Mouse (Mus musculus) heart, embryonic 12.5 days (tissue): ENCODE measurements around the gene 4931422A03Rik. TPM values are rescaled to one million over a fixed set of nuclear protein-coding genes. Genes with fewer than 3 reads are reported as not detected.
"Not testable (repeated sequence)": the region's sequence is repeated elsewhere in the genome, so short reads cannot be mapped to it uniquely, and the experiment has no call there.

ENCODE experiments used
- ATAC-seq: fragments of 200-750 bp; cut with Nextera tagmentation; 2 replicates; pipeline ENCODE4 v1.8.0; 2017; ENCODE audit warnings: moderate TSS enrichment, moderate library complexity; ENCODE audit not compliant: insufficient number of reproducible peaks, low FRiP score
- H3K27ac ChIP-seq: fragments of 300-500 bp; sonication (generic); 2 replicates; pipeline ENCODE4 v1.5.1; 2016; ENCODE audit warnings: mild to moderate bottlenecking, moderate library complexity; ENCODE audit not compliant: poor library complexity, severe bottlenecking
- H3K27me3 ChIP-seq: fragments of 300-500 bp; sonication (generic); replicated peaks from 2 replicates; pipeline ENCODE4 v1.6.1; 2016; ENCODE audit warnings: mild to moderate bottlenecking, moderate library complexity
- H3K36me3 ChIP-seq: fragments of 300-500 bp; sonication (generic); 2 replicates; pipeline ENCODE4 v1.6.1; 2016; ENCODE audit warnings: mild to moderate bottlenecking, moderate library complexity
- H3K4me1 ChIP-seq: fragments of 300-500 bp; sonication (generic); replicated peaks from 2 replicates; pipeline ENCODE4 v1.6.1; 2016; ENCODE audit warnings: mild to moderate bottlenecking
- H3K4me2 ChIP-seq: fragments of 300-500 bp; sonication (generic); 2 replicates; pipeline ENCODE4 v1.6.1; 2016; ENCODE audit warnings: mild to moderate bottlenecking, moderate library complexity
- H3K4me3 ChIP-seq: fragments of 300-500 bp; sonication (generic); 2 replicates; pipeline ENCODE4 v1.5.1; 2016; ENCODE audit warnings: mild to moderate bottlenecking
- H3K9ac ChIP-seq: fragments of 300-500 bp; sonication (generic); 2 replicates; pipeline ENCODE4 v1.6.1; 2016; ENCODE audit warnings: mild to moderate bottlenecking, moderate library complexity
- H3K9me3 ChIP-seq: fragments of 300-500 bp; sonication (generic); replicated peaks from 2 replicates; pipeline ENCODE4 v1.6.1; 2016; ENCODE audit warnings: mild to moderate bottlenecking, moderate library complexity
- WGBS: fragments of 180-500 bp; shearing (Covaris S2); methylation state at CpG from one replicate; pipeline ENCODE4 v1.1.7; 2016; 5-methylcytosine and 5-hydroxymethylcytosine counted together
- polyA plus RNA-seq: library from polyadenylated mRNA; unstranded; fragments of >200 nt; fragmentation: Nextera tagmentation; extraction: Ambion mirVana; gene quantifications from 2 replicates; pipeline ENCODE4 v1.2.1, GENCODE M21; 2016

The 4931422A03Rik gene
- polyA plus RNA-seq: 1.9 and 2.0 TPM in 2 replicates

- 1% methylated on average over 31 of the region's 32 CpGs for WGBS
- peak; percentile 75 for ATAC-seq
Observed at GRCm38 (mm10) chr2:104028139-104028723, at the start of gene 4931422A03Rik. TSS of gene 4931422A03Rik (minus strand) at chr2:104028361.

GRCm38 (mm10) chr2:104069704-104070185, 41.6 kb upstream of the 4931422A03Rik start, which contains the start of gene Cd59b:
TSS of gene Cd59b (plus strand) at chr2:104069849.
- H3K4me3 ChIP-seq: peak within 1 kb of the TSS; percentile 50
- WGBS: 19% methylated on average over 13 of the region's 13 CpGs
- H3K4me2 ChIP-seq: peak within 1 kb of the TSS; percentile 73
- no peaks in the 10 kb centered on the region for H3K27me3 ChIP-seq
- peak; percentile 92 for ATAC-seq
- peaks cover 4% of the 10 kb centered on the region; the same call in 1 of the 2 replicates for H3K36me3 ChIP-seq
- peaks cover 7% of the 10 kb centered on the region; the same call in 1 of the 2 replicates for H3K9me3 ChIP-seq
- peak within 1 kb of the TSS; percentile 60 for H3K9ac ChIP-seq
- H3K27ac ChIP-seq: peak within 1 kb of the TSS; percentile 54
- 0 out of 2 replicates have a peak, but pooled peaks cover 9% of the 10 kb centered on the region for H3K4me1 ChIP-seq

More at GRCm38 (mm10) chr2:104028139-104028723, at the start of gene 4931422A03Rik:
- Histone ChIP-seq H3K4me2 (peak within 1 kb of the TSS; percentile 82), H3K36me3 (peaks cover 13% of the 10 kb centered on the region), H3K9ac (peak within 1 kb of the TSS; percentile 100), H3K9me3 (no peaks in the 10 kb centered on the region), H3K27ac (peak within 1 kb of the TSS; percentile 55), H3K4me3 (peak within 1 kb of the TSS; percentile 97), H3K27me3 (no peaks in the 10 kb centered on the region), H3K4me1 (peaks cover 18% of the 10 kb centered on the region)

- H3K4me2 ChIP-seq, H3K4me3 ChIP-seq, H3K9me3 ChIP-seq, H3K27me3 ChIP-seq, H3K9ac ChIP-seq, H3K36me3 ChIP-seq, ATAC-seq, H3K4me1 ChIP-seq: not testable (repeated sequence)
- 63% methylated on average over 7 of the region's 7 CpGs for WGBS
- peak within 1 kb of the TSS; percentile 12; the same call in 1 of the 2 replicates for H3K27ac ChIP-seq
Observed at GRCm38 (mm10) chr2:104068450-104068849, 40.3 kb upstream of the 4931422A03Rik start, which contains the start of gene Gm10799. TSS of gene Gm10799 (minus strand) at chr2:104068550.

GRCm38 (mm10) chr2:104065526-104065925, 37.4 kb upstream of the 4931422A03Rik start, which contains the start of gene Gm10912:
TSS of gene Gm10912 (plus strand) at chr2:104065826.
- H3K9ac ChIP-seq, H3K4me1 ChIP-seq, H3K4me3 ChIP-seq, H3K27me3 ChIP-seq, H3K27ac ChIP-seq, H3K4me2 ChIP-seq, H3K9me3 ChIP-seq, ATAC-seq: not testable (repeated sequence)
- H3K36me3 ChIP-seq: peaks cover 19% of the 10 kb centered on the region
- 81% methylated on average over 6 of the region's 6 CpGs for WGBS

- no peak for ATAC-seq
- no peaks in the 10 kb centered on the region for H3K9me3 ChIP-seq
- no peak overlapping the region for H3K4me2 ChIP-seq
- H3K27me3 ChIP-seq: no peaks in the 10 kb centered on the region
- no peak overlapping the region for H3K9ac ChIP-seq
- peaks cover 28% of the 10 kb centered on the region for H3K36me3 ChIP-seq
- H3K27ac ChIP-seq: no peak overlapping the region
- no peak overlapping the region for H3K4me3 ChIP-seq
- H3K4me1 ChIP-seq: no peaks in the 10 kb centered on the region
- 78% methylated on average over 2 of the region's 2 CpGs for WGBS
Observed at GRCm38 (mm10) chr2:104064152-104064551, 36.0 kb upstream of the 4931422A03Rik start.

GRCm38 (mm10) chr2:104062665-104063064, 34.5 kb upstream of the 4931422A03Rik start:
- Histone ChIP-seq H3K9me3 (no peaks in the 10 kb centered on the region), H3K4me2 (no peak overlapping the region), H3K4me1 (no peaks in the 10 kb centered on the region), H3K27ac (no peak overlapping the region), H3K4me3 (no peak overlapping the region), H3K36me3 (peaks cover 37% of the 10 kb centered on the region), H3K9ac (no peak overlapping the region), H3K27me3 (no peaks in the 10 kb centered on the region)
- ATAC-seq: no peak

GRCm38 (mm10) chr2:104060996-104061395, 32.8 kb upstream of the 4931422A03Rik start:
- no peak for ATAC-seq
- Histone ChIP-seq H3K9ac (no peak overlapping the region), H3K27me3 (no peaks in the 10 kb centered on the region), H3K36me3 (peaks cover 37% of the 10 kb centered on the region), H3K9me3 (no peaks in the 10 kb centered on the region), H3K27ac (no peak overlapping the region), H3K4me2 (no peak overlapping the region), H3K4me1 (no peaks in the 10 kb centered on the region), H3K4me3 (no peak overlapping the region)
- WGBS: 95% methylated on average over 6 of the region's 6 CpGs

- Histone ChIP-seq H3K4me3 (no peak overlapping the region), H3K27me3 (no peaks in the 10 kb centered on the region), H3K27ac (no peak overlapping the region), H3K36me3 (peaks cover 44% of the 10 kb centered on the region), H3K4me1 (no peaks in the 10 kb centered on the region), H3K4me2 (no peak overlapping the region), H3K9me3 (no peaks in the 10 kb centered on the region), H3K9ac (no peak overlapping the region)
- ATAC-seq: no peak
- 85% methylated on average over 10 of the region's 10 CpGs for WGBS
Observed at GRCm38 (mm10) chr2:104059786-104060185, 31.6 kb upstream of the 4931422A03Rik start.

GRCm38 (mm10) chr2:104058954-104059353, 30.8 kb upstream of the 4931422A03Rik start:
- Histone ChIP-seq H3K27me3 (no peaks in the 10 kb centered on the region), H3K4me1 (no peaks in the 10 kb centered on the region), H3K9me3 (no peaks in the 10 kb centered on the region), H3K27ac (no peak overlapping the region), H3K9ac (no peak overlapping the region), H3K4me2 (no peak overlapping the region), H3K36me3 (peaks cover 53% of the 10 kb centered on the region), H3K4me3 (no peak overlapping the region)
- WGBS: 93% methylated on average over 4 of the region's 4 CpGs
- ATAC-seq: no peak

- Histone ChIP-seq H3K9me3 (no peaks in the 10 kb centered on the region), H3K27ac (no peak overlapping the region), H3K4me1 (no peaks in the 10 kb centered on the region), H3K4me2 (no peak overlapping the region), H3K36me3 (peaks cover 56% of the 10 kb centered on the region), H3K4me3 (no peak overlapping the region), H3K27me3 (no peaks in the 10 kb centered on the region), H3K9ac (no peak overlapping the region)
- WGBS: 84% methylated on average over 1 of the region's 1 CpGs
- no peak for ATAC-seq
Observed at GRCm38 (mm10) chr2:104058381-104058780, 30.2 kb upstream of the 4931422A03Rik start.

- H3K36me3 ChIP-seq: peaks cover 43% of the 10 kb centered on the region
- ATAC-seq: no peak
- WGBS: 48% methylated on average over 1 of the region's 1 CpGs
Observed at GRCm38 (mm10) chr2:104044479-104045080, 16.4 kb upstream of the 4931422A03Rik start.

More at GRCm38 (mm10) chr2:104044479-104045080, 16.4 kb upstream of the 4931422A03Rik start:
- Histone ChIP-seq H3K27me3 (no peaks in the 10 kb centered on the region), H3K4me1 (peaks cover 10% of the 10 kb centered on the region; the same call in 1 of the 2 replicates), H3K9ac (no peak overlapping the region), H3K9me3 (no peaks in the 10 kb centered on the region), H3K27ac (no peak overlapping the region), H3K4me2 (no peak overlapping the region), H3K4me3 (no peak overlapping the region)
